Mouse (Mus musculus) neural tube, embryonic 14.5 days (tissue): ENCODE data around the gene Crhr1. TPM values are rescaled to one million over a fixed set of nuclear protein-coding genes. Genes with fewer than 3 reads are reported as not detected.
A peak's percentile ranks its signal among the peaks of the same experiment; 100 is the strongest.

Source experiments
- ATAC-seq: fragments of 200-750 bp; cut with Nextera tagmentation; 2 replicates; pipeline ENCODE4 v1.8.0; 2017; ENCODE audit warnings: low read depth, mild to moderate bottlenecking, moderate TSS enrichment, moderate library complexity
- H3K27ac ChIP-seq: fragments of 300-500 bp; sonication (generic); 2 replicates; pipeline ENCODE4 v1.5.1; 2014; ENCODE audit warnings: low read depth, mild to moderate bottlenecking, control low read depth, low read length, moderate library complexity, mixed read lengths
- H3K27me3 ChIP-seq: fragments of 300-500 bp; sonication (generic); 2 replicates; pipeline ENCODE4 v1.6.1; 2014; ENCODE audit warnings: low read length; ENCODE audit not compliant: control insufficient read depth, insufficient read depth
- H3K36me3 ChIP-seq: fragments of 300-500 bp; sonication (generic); 2 replicates; pipeline ENCODE4 v1.6.1; 2014; ENCODE audit warnings: low read length, mixed read lengths; ENCODE audit not compliant: control insufficient read depth, insufficient read depth
- H3K4me1 ChIP-seq: fragments of 300-500 bp; sonication (generic); 2 replicates; pipeline ENCODE4 v1.6.1; 2014; ENCODE audit warnings: low read length; ENCODE audit not compliant: control insufficient read depth, insufficient read depth
- H3K4me2 ChIP-seq: fragments of 300-500 bp; sonication (generic); 2 replicates; pipeline ENCODE4 v1.6.1; 2014; ENCODE audit warnings: mild to moderate bottlenecking, low read depth, low read length, control low read depth
- H3K4me3 ChIP-seq: fragments of 300-500 bp; sonication (generic); 2 replicates; pipeline ENCODE4 v1.5.1; 2014; ENCODE audit warnings: low read depth, low read length, control low read depth, mixed read lengths
- H3K9ac ChIP-seq: fragments of 300-500 bp; sonication (generic); replicated peaks from 2 replicates; pipeline ENCODE4 v1.6.1; 2014; ENCODE audit warnings: low read depth, mild to moderate bottlenecking, control low read depth, low read length, mixed read lengths
- H3K9me3 ChIP-seq: fragments of 300-500 bp; sonication (generic); 2 replicates; pipeline ENCODE4 v1.6.1; 2016; ENCODE audit warnings: low read length; ENCODE audit not compliant: control insufficient read depth
- WGBS: fragments of 180-500 bp; shearing (Covaris S2); extraction: QIAGEN DNeasy Blood & Tissue Kit; methylation state at CpG from one replicate; pipeline ENCODE4 v1.1.7; 2014; 5-methylcytosine and 5-hydroxymethylcytosine counted together
- polyA plus RNA-seq: library from polyadenylated mRNA; unstranded; fragments of >200 nt; fragmentation: Nextera tagmentation; extraction: Ambion mirVana; gene quantifications from 2 replicates; pipeline ENCODE4 v1.2.1, GENCODE M21; 2014

Crhr1 gene
- polyA plus RNA-seq, 1 experiment from 2014 or later = 5.5 TPM

- Histone ChIP-seq H3K36me3 (no peaks in the 10 kb centered on the region), H3K4me1 (peaks cover 8% of the 10 kb centered on the region; the same call in 1 of the 2 replicates), H3K4me3 (no peak overlapping the region), H3K9ac (no peak overlapping the region), H3K4me2 (no peak overlapping the region), H3K27me3 (no peaks in the 10 kb centered on the region), H3K27ac (no peak overlapping the region), H3K9me3 (no peaks in the 10 kb centered on the region)
- 24% methylated on average over 9 of the region's 9 CpGs for WGBS
- peak; percentile 23; the same call in 1 of the 2 replicates for ATAC-seq
Measured at GRCm38 (mm10) chr11:104154820-104155635, 22.4 kb downstream of the Crhr1 start.

GRCm38 (mm10) chr11:104155899-104156298 lies 23.2 kb downstream of the Crhr1 start:
- no peak overlapping the region for H3K4me2 ChIP-seq
- H3K27ac ChIP-seq = no peak overlapping the region
- peaks cover 8% of the 10 kb centered on the region; the same call in 1 of the 2 replicates for H3K4me1 ChIP-seq
- no peaks in the 10 kb centered on the region for H3K27me3 ChIP-seq
- no peaks in the 10 kb centered on the region for H3K36me3 ChIP-seq
- no peak overlapping the region for H3K4me3 ChIP-seq
- no peak for ATAC-seq
- H3K9me3 ChIP-seq = no peaks in the 10 kb centered on the region
- no peak overlapping the region for H3K9ac ChIP-seq

GRCm38 (mm10) chr11:104156391-104156790 lies 23.7 kb downstream of the Crhr1 start:
- no peak for ATAC-seq
- 72% methylated on average over 3 of the region's 3 CpGs for WGBS
- no peaks in the 10 kb centered on the region for H3K36me3 ChIP-seq
- peaks cover 8% of the 10 kb centered on the region; the same call in 1 of the 2 replicates for H3K4me1 ChIP-seq
- no peaks in the 10 kb centered on the region for H3K9me3 ChIP-seq
- H3K4me2 ChIP-seq = no peak overlapping the region
- no peaks in the 10 kb centered on the region for H3K27me3 ChIP-seq
- H3K4me3 ChIP-seq = no peak overlapping the region
- no peak overlapping the region for H3K27ac ChIP-seq
- H3K9ac ChIP-seq = no peak overlapping the region

GRCm38 (mm10) chr11:104157603-104158259 lies 25.1 kb downstream of the Crhr1 start:
- peak; percentile 96 for ATAC-seq

GRCm38 (mm10) chr11:104158260-104158907 lies 25.7 kb downstream of the Crhr1 start:
- no peaks in the 10 kb centered on the region for H3K27me3 ChIP-seq
- H3K36me3 ChIP-seq = no peaks in the 10 kb centered on the region
- peak overlapping the region; percentile 57 for H3K9ac ChIP-seq
- no peaks in the 10 kb centered on the region for H3K9me3 ChIP-seq
- peak overlapping the region; percentile 32 for H3K4me3 ChIP-seq
- H3K4me1 ChIP-seq = peaks cover 8% of the 10 kb centered on the region; the same call in 1 of the 2 replicates
- peak overlapping the region; percentile 90 for H3K27ac ChIP-seq
- peak; percentile 44 for ATAC-seq
- H3K4me2 ChIP-seq = peak overlapping the region; percentile 74
- WGBS = 4% methylated on average over 17 of the region's 17 CpGs

More at GRCm38 (mm10) chr11:104157603-104158259, 25.1 kb downstream of the Crhr1 start:
- Histone ChIP-seq H3K27ac (peak overlapping the region; percentile 90), H3K4me2 (peak overlapping the region; percentile 74), H3K4me3 (peak overlapping the region; percentile 32), H3K9me3 (no peaks in the 10 kb centered on the region), H3K9ac (peak overlapping the region; percentile 63), H3K36me3 (no peaks in the 10 kb centered on the region), H3K27me3 (no peaks in the 10 kb centered on the region), H3K4me1 (peaks cover 8% of the 10 kb centered on the region; the same call in 1 of the 2 replicates)
- WGBS = under 1% methylated on average over 23 of the region's 23 CpGs

GRCm38 (mm10) chr11:104159769-104160272 lies 27.2 kb downstream of the Crhr1 start:
- Histone ChIP-seq H3K27ac (no peak overlapping the region), H3K4me3 (no peak overlapping the region), H3K4me1 (peaks cover 8% of the 10 kb centered on the region; the same call in 1 of the 2 replicates), H3K9me3 (no peaks in the 10 kb centered on the region), H3K36me3 (no peaks in the 10 kb centered on the region), H3K4me2 (no peak overlapping the region), H3K9ac (no peak overlapping the region), H3K27me3 (no peaks in the 10 kb centered on the region)
- ATAC-seq = no peak
- 79% methylated on average over 4 of the region's 4 CpGs for WGBS

- Histone ChIP-seq H3K4me3 (no peak overlapping the region), H3K9ac (no peak overlapping the region), H3K9me3 (no peaks in the 10 kb centered on the region), H3K4me1 (peaks cover 8% of the 10 kb centered on the region; the same call in 1 of the 2 replicates), H3K4me2 (no peak overlapping the region), H3K27ac (no peak overlapping the region), H3K36me3 (no peaks in the 10 kb centered on the region), H3K27me3 (no peaks in the 10 kb centered on the region)
- ATAC-seq = no peak
- WGBS = 81% methylated on average over 5 of the region's 5 CpGs
Measured at GRCm38 (mm10) chr11:104161153-104161552, 28.5 kb downstream of the Crhr1 start.

- WGBS = 90% methylated on average over 10 of the region's 10 CpGs
- H3K9me3 ChIP-seq = no peaks in the 10 kb centered on the region
Measured at GRCm38 (mm10) chr11:104164257-104164656, 31.6 kb downstream of the Crhr1 start.

More at GRCm38 (mm10) chr11:104164257-104164656, 31.6 kb downstream of the Crhr1 start:
- ATAC-seq = no peak
- Histone ChIP-seq H3K9ac (no peak overlapping the region), H3K4me1 (no peaks in the 10 kb centered on the region), H3K27ac (no peak overlapping the region), H3K4me2 (no peak overlapping the region), H3K36me3 (no peaks in the 10 kb centered on the region), H3K27me3 (no peaks in the 10 kb centered on the region), H3K4me3 (no peak overlapping the region)
